Mouse (Mus musculus) brain, adult 2 months (tissue): ENCODE measurements around the gene Mdfic.

ENCODE experiments used
- DNase-seq: peaks from one replicate; pipeline ENCODE4 v3.0.0; 2011; ENCODE audit warnings: low read depth, low spot score

Gene Mdfic

DNA sequence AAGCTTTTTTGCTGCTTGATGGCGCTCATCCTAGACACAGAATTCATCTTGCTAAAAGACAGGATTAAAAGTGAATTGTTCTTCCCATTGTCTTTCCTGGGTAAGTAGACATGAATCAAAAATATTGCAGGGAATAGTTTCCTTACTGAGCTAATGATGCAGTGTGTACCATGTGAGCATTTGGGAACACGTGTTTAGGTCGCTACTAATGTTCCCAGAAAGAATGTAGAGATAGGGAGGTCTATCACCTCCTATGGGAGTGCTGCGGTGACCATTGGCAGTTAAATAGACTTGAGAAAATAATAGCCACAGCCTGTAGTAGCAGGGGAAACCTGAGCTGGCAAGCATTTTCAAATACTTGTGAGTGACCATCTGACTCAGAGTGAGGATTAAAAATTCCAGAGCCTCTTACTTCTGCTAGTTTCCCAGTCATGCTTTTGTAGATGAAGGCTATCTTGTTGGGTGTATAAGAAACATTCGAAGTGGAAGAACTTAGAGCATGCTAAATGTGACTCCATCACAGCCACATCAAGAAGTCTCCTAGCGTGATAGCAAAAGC is 22.2 kb downstream of the Mdfic start:
- DNase-seq, result no peak

DNA sequence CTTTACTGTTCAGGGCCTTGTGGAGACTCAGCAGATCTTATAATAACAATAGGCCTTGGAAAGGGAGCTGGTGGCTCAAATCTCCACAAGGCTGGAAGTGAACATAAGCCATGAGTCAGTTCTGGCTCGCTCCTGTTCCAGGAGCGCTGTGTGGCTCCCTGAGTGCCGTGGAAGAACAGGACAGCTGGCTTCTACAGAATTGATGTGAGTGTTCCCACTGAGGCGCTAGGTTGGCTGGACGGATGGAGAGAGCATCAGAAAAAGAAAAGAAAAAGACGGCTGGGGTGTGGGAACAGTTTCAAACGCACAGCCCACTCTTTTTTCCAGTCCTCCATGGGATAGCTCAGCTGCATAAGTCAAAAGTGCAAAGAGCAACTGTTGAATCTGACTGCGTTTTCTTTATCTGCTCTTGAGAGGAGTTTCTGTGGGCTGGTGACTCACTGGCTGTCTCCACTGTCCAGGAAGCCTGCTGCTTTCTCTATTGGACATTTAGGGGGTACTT is 22.9 kb downstream of the Mdfic start:
- peak; percentile 56 for DNase-seq

DNA sequence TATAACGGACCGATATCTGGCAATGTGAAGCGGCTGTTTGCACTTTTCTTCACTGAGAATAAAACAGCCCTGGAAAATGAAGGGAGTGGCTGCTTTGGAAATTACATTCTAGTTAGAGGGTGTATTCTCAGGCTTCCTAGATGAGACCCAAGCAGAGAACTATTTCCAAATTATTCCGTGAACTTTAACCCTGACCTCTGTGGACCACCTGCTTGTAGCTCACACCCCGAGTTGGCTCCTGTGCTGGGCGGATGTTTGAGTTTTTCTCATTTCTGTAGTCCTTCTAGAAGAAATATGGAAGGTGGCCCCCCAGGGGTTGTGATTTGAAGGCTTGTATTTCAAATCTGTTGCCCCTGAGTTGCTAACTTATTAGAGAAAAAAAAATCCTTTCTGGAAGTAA is 23.3 kb downstream of the Mdfic start:
- no peak for DNase-seq

DNA sequence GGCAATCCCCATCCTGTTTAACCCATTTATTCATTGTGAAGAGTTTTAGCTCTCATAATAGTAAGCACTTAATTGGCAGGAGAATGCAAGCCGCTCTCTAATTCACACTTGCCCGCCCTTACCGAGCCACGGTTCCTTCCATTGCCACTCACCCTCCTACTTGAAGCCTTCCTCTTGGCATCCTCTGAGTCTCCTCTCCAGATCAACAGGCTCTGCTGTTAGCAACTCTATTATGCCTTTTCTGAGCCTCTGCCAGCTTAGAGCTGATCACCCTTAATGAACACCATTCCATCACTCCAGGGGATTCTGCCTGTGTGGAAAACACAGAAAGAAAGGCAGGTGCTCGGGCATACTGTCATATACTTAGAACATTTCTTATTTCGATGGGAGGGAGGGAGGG is 24.9 kb downstream of the Mdfic start:
- DNase-seq, result no peak

DNA sequence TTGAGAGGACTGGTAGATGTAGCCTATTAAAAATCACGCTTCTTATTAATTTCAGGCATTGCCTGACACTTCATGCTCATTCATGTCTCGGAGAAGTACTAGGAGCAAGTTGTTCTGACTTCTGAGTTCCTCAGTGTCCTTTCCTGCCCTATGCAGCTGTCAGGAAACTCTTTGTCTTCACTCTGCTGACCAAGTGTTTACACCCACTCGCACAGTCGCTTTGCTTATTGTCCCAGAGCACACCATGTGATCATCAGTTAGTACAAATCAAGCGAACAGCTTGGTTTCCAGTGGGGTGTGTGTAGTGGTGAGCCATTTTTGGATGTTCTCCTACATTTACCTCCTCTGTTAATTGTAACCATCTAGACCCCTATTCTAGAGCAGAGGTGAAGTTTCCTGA is 25.4 kb downstream of the Mdfic start:
- DNase-seq, result no peak

DNA sequence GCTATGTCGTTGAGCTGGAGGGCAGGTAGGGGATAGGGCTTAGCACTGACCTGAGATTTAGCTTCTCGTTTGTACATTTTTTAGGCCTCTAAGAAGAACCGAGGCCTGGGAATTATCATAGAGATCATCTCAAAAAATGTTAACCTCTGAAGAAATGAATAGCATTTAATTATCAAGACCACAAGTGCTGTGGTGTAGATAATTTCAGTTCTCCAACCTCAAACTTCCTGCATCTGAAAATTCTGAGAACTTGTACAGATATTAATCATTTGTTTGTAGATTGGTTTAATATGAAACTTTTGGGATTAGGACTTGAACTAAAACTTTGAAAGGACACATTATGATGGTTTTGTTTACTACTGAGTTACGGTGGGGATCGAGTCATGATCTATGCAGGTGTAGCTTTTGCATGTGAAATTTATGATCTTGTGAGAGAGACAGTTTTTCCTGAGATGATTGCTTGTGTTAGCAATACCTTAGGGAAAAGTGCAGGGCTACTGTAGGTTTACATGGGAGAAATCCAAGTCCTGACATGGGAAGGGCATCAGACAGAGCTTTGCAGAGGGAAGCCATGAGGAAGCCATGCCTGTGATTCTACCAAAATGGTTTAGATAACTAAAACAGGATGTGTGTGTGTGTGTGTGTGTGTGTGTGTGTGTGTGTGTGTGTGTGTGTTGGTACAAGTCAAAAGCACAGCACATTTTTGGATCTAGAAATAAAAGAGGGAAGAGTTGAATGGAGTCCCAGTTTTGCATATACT is 27.1 kb downstream of the Mdfic start:
- no peak for DNase-seq

DNA sequence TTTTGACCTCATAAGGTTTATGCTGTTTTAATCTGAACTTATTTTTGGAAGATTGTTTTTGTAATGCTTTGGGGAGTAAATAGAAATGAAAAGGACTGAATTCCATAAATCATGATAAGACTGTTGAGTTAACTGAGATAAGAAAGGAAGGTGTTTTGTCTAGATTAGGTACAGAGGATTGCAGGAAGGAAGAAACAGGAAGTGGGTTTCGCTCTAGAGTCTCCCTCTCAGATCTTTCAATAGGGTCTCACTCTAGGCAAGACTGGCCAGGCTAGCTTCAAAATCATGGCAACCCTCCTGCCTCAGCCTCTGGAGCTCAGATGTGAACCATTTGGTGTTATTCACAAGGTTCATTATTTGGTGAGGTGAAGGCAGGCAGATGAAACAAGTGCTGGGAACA is 27.8 kb downstream of the Mdfic start:
- no peak for DNase-seq

DNA sequence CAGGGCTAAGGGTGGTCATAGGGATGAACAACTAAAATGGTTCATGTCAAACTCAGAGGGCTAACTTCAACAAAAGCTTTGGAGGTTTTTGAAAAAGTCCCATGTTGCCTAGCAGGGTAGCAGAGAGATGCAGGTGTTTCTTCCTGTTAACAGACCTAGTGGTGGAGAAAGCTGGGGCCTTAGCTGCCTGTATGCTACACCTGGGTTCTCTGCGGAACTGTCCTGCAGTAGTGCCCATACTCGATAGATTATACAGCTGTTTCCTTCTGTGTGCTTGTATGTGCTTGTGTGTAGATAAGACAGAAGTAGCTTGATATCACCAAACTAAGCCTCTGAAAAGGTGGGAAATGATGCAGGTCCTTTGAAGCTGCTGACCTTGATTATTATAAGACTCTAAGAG is 28.5 kb downstream of the Mdfic start:
- DNase-seq, result no peak

DNA sequence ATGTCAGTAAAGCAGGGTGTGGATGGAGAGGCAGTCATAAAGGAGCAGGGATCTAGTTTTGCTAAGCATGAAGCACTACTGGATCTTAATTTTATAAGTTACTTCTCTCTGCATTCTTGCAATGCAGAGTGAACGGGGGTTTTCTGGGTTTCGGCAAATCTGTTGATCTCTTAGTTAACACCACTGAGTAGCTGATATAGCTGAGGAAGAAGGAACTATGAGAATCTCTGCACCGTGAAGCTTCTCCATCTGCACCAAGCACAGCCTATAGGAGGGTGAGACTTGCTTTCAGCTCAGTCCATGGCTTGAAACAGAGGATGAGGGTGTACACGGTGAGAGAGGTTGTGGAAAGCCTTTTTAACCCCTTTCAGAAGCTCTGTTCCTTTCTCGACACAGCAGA is 29.6 kb downstream of the Mdfic start:
- DNase-seq, result no peak

DNA sequence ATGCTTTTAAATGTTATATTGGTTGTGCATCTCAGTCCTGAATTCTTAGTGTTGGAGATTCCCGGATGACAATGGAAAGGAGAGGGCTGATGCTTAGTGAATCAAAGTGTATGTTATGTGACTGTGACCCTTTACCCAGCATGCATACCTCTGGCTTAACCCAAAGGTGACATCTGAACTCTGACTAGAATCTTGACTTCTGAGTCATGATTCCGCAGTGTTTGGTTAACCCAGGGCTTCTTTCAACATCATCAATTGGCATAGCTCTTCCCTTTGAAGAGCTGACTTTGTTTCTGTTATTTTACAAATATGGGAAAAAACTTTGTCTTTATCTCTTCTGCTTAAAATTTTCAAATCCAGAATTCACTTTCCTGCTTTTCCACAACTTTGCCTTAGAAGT is 30.9 kb downstream of the Mdfic start:
- no peak for DNase-seq

DNA sequence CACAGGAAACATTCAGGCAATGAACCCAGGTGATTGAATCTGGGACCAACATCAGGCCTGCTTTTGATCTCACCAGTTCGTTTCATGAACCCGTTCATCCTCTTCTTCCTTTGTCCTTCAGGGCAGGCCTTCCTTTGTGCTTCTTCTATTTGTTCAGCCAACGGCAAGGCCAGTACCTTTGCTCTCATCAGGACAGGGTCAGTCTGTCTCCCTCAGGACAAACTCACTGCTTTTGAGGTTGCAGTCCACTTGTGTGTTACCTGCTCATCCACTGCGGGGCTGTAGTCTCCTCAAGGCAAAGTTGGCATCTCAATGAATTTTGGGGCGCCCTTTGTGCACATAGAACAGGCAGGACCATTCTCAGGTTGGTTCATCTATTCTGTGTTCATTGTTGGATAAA is 31.7 kb downstream of the Mdfic start:
- DNase-seq, result no peak

DNA sequence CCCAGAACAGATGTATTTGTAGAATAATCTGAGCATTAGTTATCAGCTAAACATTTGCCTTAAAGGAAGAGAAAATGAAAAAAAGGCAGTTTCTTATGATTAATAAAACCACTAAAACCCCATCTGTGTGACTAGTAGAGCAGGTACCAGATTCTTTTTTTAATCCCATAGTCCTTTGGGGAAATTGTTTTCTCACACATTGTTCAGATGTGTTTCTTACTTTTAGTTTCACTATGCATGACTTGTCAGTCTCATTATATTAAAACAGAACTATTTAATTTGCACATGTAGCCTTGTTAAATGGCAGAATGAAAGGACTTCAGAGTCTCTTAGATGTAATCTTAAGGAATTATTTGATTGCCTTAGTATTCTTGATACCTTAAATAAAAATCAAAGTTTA is 32.7 kb downstream of the Mdfic start:
- DNase-seq, result no peak

DNA sequence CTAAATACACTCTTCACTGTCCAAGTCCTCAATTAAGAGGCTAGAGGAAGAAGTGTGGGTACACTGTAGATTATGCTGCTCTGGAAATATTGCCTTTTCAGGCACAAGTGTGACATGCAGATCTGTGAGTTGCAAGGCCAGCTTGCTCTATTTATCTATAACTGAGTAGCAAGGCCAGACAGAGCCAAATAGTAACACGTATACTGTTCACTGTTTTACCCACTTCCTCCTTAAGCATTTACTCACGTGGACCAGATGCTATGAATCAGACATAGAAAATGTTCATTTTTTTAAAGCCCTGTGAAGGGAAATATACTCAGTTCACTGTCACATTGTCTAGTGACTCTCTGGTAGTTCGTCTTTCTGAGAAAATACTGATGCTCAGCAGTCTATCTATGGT is 37.9 kb downstream of the Mdfic start:
- no peak for DNase-seq

DNA sequence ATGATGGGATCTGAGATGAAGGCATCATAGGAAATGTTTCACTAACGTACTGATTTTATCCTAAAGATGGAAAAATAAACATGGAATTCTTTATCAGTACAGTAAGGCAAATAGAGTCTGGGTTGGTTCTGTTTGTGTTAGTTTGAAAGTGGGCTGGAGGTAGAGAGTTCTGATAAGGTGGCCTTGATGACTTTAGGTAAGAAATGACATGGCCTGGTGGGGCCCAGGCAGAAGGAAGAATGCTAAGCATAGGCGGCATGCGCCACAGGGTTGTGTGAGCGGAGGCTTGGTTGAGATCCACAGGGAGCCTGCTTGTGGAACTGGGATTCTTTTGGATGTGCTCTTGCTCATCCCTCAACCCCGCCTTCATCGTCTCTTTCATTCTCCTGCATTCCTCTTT is 40.3 kb downstream of the Mdfic start:
- DNase-seq, result no peak

DNA sequence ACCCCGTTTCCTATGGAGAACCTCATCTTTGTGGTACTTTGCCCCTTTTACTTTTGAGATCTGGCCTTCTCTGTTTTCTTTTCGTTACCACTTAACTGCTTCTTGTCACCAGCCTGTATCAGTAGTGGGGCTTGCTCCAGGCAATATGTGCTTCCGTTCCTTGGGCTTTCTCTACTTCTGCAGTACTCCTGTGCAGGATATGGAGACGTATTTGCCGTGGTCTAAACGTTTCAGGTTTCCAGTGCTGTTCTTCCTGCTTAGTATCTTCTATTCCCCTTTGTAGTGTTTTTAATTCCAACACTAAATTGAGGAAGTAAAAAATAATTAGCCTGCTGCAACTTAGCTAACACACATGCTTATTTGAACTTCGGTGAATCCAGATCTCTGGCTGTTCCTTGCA is 43.6 kb downstream of the Mdfic start:
- DNase-seq, result no peak

DNA sequence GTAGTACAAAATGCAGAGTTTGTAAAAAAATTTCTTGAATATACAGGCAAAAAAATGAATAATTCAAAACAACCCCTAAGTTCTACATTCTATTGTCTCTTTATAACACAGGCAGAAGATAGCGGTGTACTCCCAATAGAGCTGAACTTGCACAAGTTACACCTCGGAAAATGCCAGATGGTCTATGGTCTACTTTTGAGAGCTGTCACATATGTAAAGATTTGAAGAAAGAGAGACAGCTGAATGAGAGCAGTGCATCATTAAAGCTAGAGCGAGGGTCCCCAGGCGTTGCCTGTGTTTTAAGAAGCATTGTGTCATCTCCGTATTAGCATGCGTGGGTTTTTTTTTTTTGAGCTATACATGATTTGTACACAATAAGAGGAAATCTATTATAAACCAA is 47.0 kb downstream of the Mdfic start:
- no peak for DNase-seq

DNA sequence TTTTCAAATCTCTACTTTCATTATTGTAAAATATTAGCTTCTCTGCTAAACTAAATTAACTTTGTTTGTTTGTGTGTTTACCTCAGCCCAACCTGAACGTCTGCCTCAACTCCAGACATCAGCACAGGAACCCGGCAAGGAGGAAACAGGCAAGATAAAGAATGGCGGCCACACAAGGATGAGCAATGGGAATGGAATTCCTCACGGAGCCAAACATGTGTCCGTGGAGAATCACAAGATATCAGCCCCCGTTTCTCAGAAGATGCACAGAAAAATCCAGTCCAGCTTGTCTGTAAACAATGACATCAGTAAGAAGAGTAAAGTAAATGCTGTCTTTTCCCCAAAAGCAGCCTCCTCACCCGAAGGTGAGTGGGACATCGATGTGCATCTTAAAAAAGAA is 49.7 kb downstream of the Mdfic start:
- no peak for DNase-seq

DNA sequence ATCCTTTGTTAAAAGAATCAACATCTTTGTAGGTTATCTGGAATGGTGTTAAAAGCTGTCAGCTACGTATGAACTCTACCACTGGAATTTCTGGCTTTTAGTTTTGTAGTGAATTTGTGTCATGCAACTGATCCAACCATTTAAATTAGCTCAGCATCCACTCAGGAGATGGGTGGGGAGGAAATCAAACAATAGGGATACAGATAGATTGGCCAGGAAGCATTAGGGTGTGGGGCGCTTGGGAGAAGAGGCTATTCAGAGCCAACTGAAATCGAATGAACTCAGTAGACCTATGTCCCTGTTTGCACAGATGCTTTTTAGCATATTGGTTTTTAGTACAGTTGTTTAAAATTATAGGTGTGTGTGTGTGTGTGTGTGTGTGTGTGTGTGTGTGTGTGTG is 56.6 kb downstream of the Mdfic start:
- DNase-seq, result no peak

DNA sequence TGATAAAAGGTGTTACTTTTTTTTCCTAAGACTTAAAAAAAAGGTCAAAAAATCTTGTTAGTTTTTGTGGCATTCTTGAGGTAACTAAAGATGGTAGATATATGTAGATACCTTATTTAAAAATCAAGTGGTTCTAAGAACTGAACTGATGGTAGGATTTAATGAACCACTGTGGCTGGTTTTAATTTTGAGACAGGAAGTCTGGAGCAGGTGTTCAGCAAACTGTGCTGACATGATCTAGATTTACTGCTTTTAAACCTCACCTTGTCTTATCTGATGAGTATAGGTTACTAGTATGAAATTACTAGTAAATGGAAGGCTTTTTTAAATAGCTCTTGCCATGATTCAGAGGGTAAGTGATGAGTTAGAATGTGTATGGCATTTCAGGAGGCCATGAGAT is 59.7 kb downstream of the Mdfic start:
- DNase-seq, result no peak

DNA sequence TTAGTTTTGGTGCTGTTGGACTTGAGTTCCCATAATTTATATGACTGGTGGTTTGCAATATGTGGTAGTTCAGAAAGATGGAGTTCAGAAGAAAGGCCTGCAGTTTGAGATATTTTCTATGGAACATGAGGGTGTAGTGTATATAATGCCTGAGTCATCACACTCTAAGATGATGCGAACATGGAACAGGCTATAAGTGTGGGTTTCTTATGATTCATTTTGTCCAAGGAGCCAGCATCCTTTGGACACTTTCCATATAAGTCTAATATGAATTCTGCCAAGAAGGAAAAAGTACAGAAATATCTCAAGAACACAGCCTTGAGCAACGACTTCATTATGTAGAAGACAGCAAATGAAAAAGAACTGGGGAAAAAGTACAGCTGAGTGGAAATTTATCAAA is 60.2 kb downstream of the Mdfic start:
- peak; percentile 68 for DNase-seq

DNA sequence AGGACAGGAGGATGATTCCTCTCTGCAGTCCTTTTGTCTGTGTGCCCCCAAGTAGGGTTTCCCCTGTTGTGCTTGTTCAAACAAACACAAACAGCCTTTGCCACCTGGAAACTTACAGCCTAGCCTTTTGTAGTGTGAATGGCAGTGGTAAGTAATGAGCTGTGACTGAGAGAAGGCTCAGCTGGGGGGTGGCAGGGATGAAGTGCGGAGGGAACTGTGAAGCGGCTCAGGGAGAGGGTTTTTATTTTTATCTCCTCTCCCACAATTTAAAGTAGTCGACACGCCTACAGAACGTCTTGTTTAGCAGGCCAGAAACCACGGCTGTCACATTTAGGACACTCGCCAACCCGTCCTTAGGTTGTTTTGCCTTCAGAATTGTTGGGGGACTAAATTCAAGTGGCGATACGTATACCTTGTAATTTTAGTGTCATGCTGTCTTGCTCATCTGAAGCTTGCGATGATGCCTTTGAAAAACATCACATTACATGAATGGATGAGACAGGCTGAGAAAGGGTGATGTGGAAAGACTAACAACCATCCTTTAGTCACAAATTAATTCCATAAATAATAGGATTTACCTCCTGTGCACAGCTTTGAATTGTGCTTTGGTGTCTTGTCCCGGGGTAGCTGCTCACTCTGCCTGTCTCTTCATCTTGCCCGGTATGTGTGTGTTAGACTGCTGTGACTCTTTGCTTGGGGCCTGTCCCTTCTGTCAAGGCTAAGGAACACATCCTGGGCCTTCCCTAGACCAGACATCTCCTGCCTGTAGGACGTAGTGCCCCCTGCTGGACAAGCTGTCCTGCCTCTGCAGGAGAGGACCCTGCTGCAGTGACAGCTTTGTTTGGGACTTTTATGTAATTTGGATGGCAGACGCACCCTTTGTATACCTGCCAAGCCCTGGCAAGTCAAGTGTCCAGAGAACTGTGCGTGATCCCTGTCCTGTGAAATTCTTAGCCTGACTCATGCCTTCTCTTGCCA is 69.4 kb downstream of the Mdfic start:
- DNase-seq, result peak; percentile 81
